Comparison of ENCODE assay signal across 23 mouse cellular contexts in the genomic region with DNA sequence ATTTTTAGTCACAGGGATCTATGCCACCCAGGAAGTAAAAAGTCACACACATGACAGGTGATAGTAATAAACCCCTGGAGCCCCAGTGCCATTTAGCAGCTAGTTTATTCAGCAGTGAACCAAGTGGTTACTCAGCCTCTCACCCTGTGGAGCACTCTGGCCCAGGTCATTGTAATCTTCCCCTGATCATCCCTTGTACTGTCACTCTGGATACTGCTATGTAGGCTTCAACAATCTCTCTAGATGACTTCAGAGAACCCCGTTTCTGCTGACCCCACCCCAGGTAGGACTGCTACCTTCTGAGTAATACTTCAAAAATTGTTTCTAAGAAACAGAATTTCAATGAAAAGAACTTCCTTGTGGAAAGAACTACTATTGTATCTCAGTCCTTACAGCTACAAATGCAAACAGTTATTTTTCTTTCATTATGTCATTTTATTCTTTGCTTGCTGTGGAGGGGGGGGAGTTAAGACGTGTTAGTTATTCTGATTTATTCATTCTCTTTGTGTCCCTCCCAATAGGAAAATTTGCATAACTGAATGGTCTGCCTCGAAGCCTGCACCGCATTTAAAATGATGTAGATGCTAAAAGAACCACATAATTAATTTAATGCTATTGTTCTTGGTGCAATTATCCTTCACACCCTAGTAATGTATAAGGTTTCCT.
DNase-seq lines count a peak whose midpoint lies in the region; ATAC-seq and TF ChIP-seq lines count a peak whose summit lies in the region.
"Had no signal": no experiment of that assay in that cellular context is flagged by ENCODE, and none has a peak within 500 bp of the region (broad histone marks: within the 10 kb centered on the region; RNA-seq: fewer than 3 reads in every experiment).

No protein-coding gene starts in this region.

- no peak for DNase-seq in forebrain, embryonic 11.5 days (ENCODE audit: low spot score)
- DNase-seq in forebrain, postnatal 0 days, result no peak
- no peak for DNase-seq in midbrain, postnatal 0 days (ENCODE audit: low spot score)
- DNase-seq in forebrain, embryonic 14.5 days (ENCODE audit: low spot score), result peak; percentile 46
- DNase-seq in layer of hippocampus, postnatal 25 days (ENCODE audit: extremely low spot score in 1 of 2, low spot score in 1 of 2), result no peak
- DNase-seq: adrenal gland, adult 8-10 months; adrenal gland, postnatal 25 days; cerebellum, adult 18-20 months; cerebellum, adult 9-10 months; cerebellum, postnatal 14 days; gastrocnemius, postnatal 10 days; gastrocnemius, postnatal 36 days; heart, adult 11 months; heart, postnatal 10 days; heart, postnatal 36 days had no signal

- no peaks in the 10 kb centered on the region for H3K36me3 ChIP-seq in forebrain, embryonic 11.5 days (ENCODE audit: control insufficient read depth, insufficient read depth, low read length)
- H3K36me3 ChIP-seq in forebrain, postnatal 0 days (ENCODE audit: insufficient read depth), result no peaks in the 10 kb centered on the region
- H3K36me3 ChIP-seq in midbrain, embryonic 12.5 days, result no peaks in the 10 kb centered on the region
- no peaks in the 10 kb centered on the region for H3K36me3 ChIP-seq in midbrain, postnatal 0 days (ENCODE audit: insufficient read depth, low read length)
- H3K36me3 ChIP-seq in forebrain, embryonic 14.5 days (ENCODE audit: control insufficient read depth, insufficient read depth, low read length), result no peaks in the 10 kb centered on the region
- H3K36me3 ChIP-seq: heart, embryonic 15.5 days; hindbrain, embryonic 10.5 days; hindbrain, embryonic 15.5 days had no signal

- no peak overlapping the region for H3K4me3 ChIP-seq in forebrain, embryonic 11.5 days (ENCODE audit: low read depth, low read length)
- no peak overlapping the region for H3K4me3 ChIP-seq in forebrain, postnatal 0 days (ENCODE audit: low read depth, low read length)
- no peak overlapping the region for H3K4me3 ChIP-seq in midbrain, embryonic 12.5 days
- H3K4me3 ChIP-seq in midbrain, postnatal 0 days (ENCODE audit: low read depth, low read length), result no peak overlapping the region
- H3K4me3 ChIP-seq in forebrain, embryonic 14.5 days (ENCODE audit: low read depth, low read length), result no peak overlapping the region
- H3K4me3 ChIP-seq: heart, embryonic 15.5 days; hindbrain, embryonic 10.5 days; hindbrain, embryonic 15.5 days had no signal

- H3K27me3 ChIP-seq in forebrain, embryonic 11.5 days (ENCODE audit: control insufficient read depth, insufficient read depth, low read length), result no peaks in the 10 kb centered on the region
- no peaks in the 10 kb centered on the region for H3K27me3 ChIP-seq in forebrain, postnatal 0 days (ENCODE audit: insufficient read depth, low read length)
- no peaks in the 10 kb centered on the region for H3K27me3 ChIP-seq in midbrain, embryonic 12.5 days
- H3K27me3 ChIP-seq in midbrain, postnatal 0 days (ENCODE audit: insufficient read depth, low read length), result no peaks in the 10 kb centered on the region
- H3K27me3 ChIP-seq in forebrain, embryonic 14.5 days (replicated peaks; ENCODE audit: control insufficient read depth, insufficient read depth, low read length), result no peaks in the 10 kb centered on the region
- H3K27me3 ChIP-seq: heart, embryonic 15.5 days; hindbrain, embryonic 15.5 days had no signal

- TF ChIP-seq CTCF in forebrain, postnatal 0 days (IDR thresholded peaks at IDR 0.05; ENCODE audit: low read depth), result no peak
- no peak for TF ChIP-seq CTCF in midbrain, postnatal 0 days (IDR thresholded peaks at IDR 0.05)

- H3K9me3 ChIP-seq in forebrain, embryonic 11.5 days (ENCODE audit: control insufficient read depth, low read length), result no peaks in the 10 kb centered on the region
- no peaks in the 10 kb centered on the region for H3K9me3 ChIP-seq in forebrain, postnatal 0 days (ENCODE audit: low read length)
- H3K9me3 ChIP-seq in midbrain, embryonic 12.5 days, result no peaks in the 10 kb centered on the region
- H3K9me3 ChIP-seq in midbrain, postnatal 0 days (ENCODE audit: low read length), result no peaks in the 10 kb centered on the region
- no peaks in the 10 kb centered on the region for H3K9me3 ChIP-seq in forebrain, embryonic 14.5 days (replicated peaks; ENCODE audit: control insufficient read depth, low read length)
- H3K9me3 ChIP-seq: heart, embryonic 15.5 days; hindbrain, embryonic 10.5 days; hindbrain, embryonic 15.5 days had no signal

- H3K4me2 ChIP-seq in forebrain, embryonic 11.5 days (ENCODE audit: low read depth, low read length, severe bottlenecking), result no peak overlapping the region
- no peak overlapping the region for H3K4me2 ChIP-seq in forebrain, postnatal 0 days (ENCODE audit: low read depth)
- H3K4me2 ChIP-seq in midbrain, embryonic 12.5 days (replicated peaks), result no peak overlapping the region
- H3K4me2 ChIP-seq in midbrain, postnatal 0 days (ENCODE audit: low read depth, low read length, poor library complexity, severe bottlenecking), result no peak overlapping the region
- no peak overlapping the region for H3K4me2 ChIP-seq in forebrain, embryonic 14.5 days (ENCODE audit: low read length)
- H3K4me2 ChIP-seq: heart, embryonic 11.5 days; heart, embryonic 15.5 days; hindbrain, embryonic 15.5 days had no signal

- H3K4me1 ChIP-seq in forebrain, embryonic 11.5 days (replicated peaks; ENCODE audit: control insufficient read depth, insufficient read depth, low read length), result no peaks in the 10 kb centered on the region
- H3K4me1 ChIP-seq in forebrain, postnatal 0 days (ENCODE audit: insufficient read depth), result no peaks in the 10 kb centered on the region
- no peaks in the 10 kb centered on the region for H3K4me1 ChIP-seq in midbrain, embryonic 12.5 days
- H3K4me1 ChIP-seq in midbrain, postnatal 0 days (ENCODE audit: insufficient read depth, low read length), result no peaks in the 10 kb centered on the region
- H3K4me1 ChIP-seq in forebrain, embryonic 14.5 days (ENCODE audit: control insufficient read depth, insufficient read depth, low read length), result no peaks in the 10 kb centered on the region
- H3K4me1 ChIP-seq: heart, embryonic 15.5 days; hindbrain, embryonic 10.5 days; hindbrain, embryonic 15.5 days had no signal

- H3K9ac ChIP-seq in forebrain, embryonic 11.5 days (ENCODE audit: low read length), result no peak overlapping the region
- no peak overlapping the region for H3K9ac ChIP-seq in forebrain, postnatal 0 days
- no peak overlapping the region for H3K9ac ChIP-seq in midbrain, embryonic 12.5 days (replicated peaks)
- H3K9ac ChIP-seq in midbrain, postnatal 0 days (replicated peaks; ENCODE audit: low read length, poor library complexity, severe bottlenecking), result no peak overlapping the region
- H3K9ac ChIP-seq in forebrain, embryonic 14.5 days (ENCODE audit: low read length), result no peak overlapping the region
- H3K9ac ChIP-seq: heart, embryonic 15.5 days; hindbrain, embryonic 15.5 days had no signal

- 43% methylated on average over 4 of the region's 4 CpGs for WGBS in forebrain, embryonic 11.5 days
- WGBS in forebrain, postnatal 0 days, result 32% methylated on average over 4 of the region's 4 CpGs
- WGBS in midbrain, embryonic 12.5 days, result 40% methylated on average over 4 of the region's 4 CpGs
- 33% methylated on average over 4 of the region's 4 CpGs for WGBS in midbrain, postnatal 0 days
- 36% methylated on average over 4 of the region's 4 CpGs for WGBS in forebrain, embryonic 14.5 days

- no peak overlapping the region for H3K27ac ChIP-seq in forebrain, embryonic 11.5 days (ENCODE audit: low read depth, low read length)
- H3K27ac ChIP-seq in forebrain, postnatal 0 days (ENCODE audit: low read depth, low read length), result no peak overlapping the region
- no peak overlapping the region for H3K27ac ChIP-seq in midbrain, embryonic 12.5 days (replicated peaks)
- H3K27ac ChIP-seq in midbrain, postnatal 0 days (ENCODE audit: low read depth, low read length), result no peak overlapping the region
- no peak overlapping the region for H3K27ac ChIP-seq in forebrain, embryonic 14.5 days (ENCODE audit: low read depth, low read length)
- H3K27ac ChIP-seq: heart, embryonic 15.5 days; hindbrain, embryonic 10.5 days; hindbrain, embryonic 15.5 days had no signal

- ATAC-seq in forebrain, embryonic 11.5 days (replicated peaks; ENCODE audit: low FRiP score), result peak; percentile 42; the same call in 1 of the 2 replicates
- ATAC-seq in forebrain, postnatal 0 days, result no peak; the same call in 1 of the 2 replicates
- peak; percentile 41; the same call in 1 of the 2 replicates for ATAC-seq in midbrain, embryonic 12.5 days (ENCODE audit: low FRiP score, low read depth)
- no peak for ATAC-seq in midbrain, postnatal 0 days (ENCODE audit: low FRiP score)
- peak; percentile 91 for ATAC-seq in forebrain, embryonic 14.5 days
- no peak for ATAC-seq in granulocyte monocyte progenitor cell, adult 5-6 weeks (replicated peaks; ENCODE audit: poor library complexity, severe bottlenecking)
- ATAC-seq: activated CD4-positive, CD25-positive, alpha-beta regulatory T cell, adult 4 months; intestine, postnatal 0 days had no signal

Comparison
In these comparisons a context has a peak if more than half of its experiments do, and no peak if none do; other contexts are left out.
1. ATAC-seq: peak in forebrain, embryonic 11.5 days (single experiment), midbrain, embryonic 12.5 days (single experiment) and forebrain, embryonic 14.5 days (single experiment); none in forebrain, postnatal 0 days (single experiment), midbrain, postnatal 0 days (single experiment) and granulocyte monocyte progenitor cell, adult 5-6 weeks (single experiment).